Mouse (Mus musculus) heart, adult 2 months (tissue): ENCODE measurements around the gene Gsc2. TPM values are rescaled to one million over a fixed set of nuclear protein-coding genes. Genes with fewer than 3 reads are reported as not detected.
A peak's percentile ranks its signal among the peaks of the same experiment; 100 is the strongest.
"Not testable (repeated sequence)": the region's sequence is repeated elsewhere in the genome, so short reads cannot be mapped to it uniquely, and the experiment has no call there.

Experiments used
- DNase-seq, 2 experiments: peaks; one replicate each; pipeline ENCODE4 v3.0.0; 2021
- H3K27ac ChIP-seq: fragments of 200-600 bp; 2 replicates; pipeline ENCODE4 v1.8.1; 2022
- H3K27me3 ChIP-seq: fragments of 200-500 bp; 2 replicates; pipeline ENCODE4 v1.6.1; 2012; ENCODE audit warnings: mild to moderate bottlenecking, low read length, inconsistent platforms, mixed read lengths; ENCODE audit not compliant: control insufficient read depth, insufficient read depth
- H3K36me3 ChIP-seq: fragments of 200-500 bp; 2 replicates; pipeline ENCODE4 v1.6.1; 2012; ENCODE audit warnings: low read length, inconsistent platforms; ENCODE audit not compliant: control insufficient read depth, insufficient read depth
- H3K4me1 ChIP-seq: fragments of 200-500 bp; 2 replicates; pipeline ENCODE4 v1.6.1; 2011; ENCODE audit warnings: low read length; ENCODE audit not compliant: control insufficient read depth, insufficient read depth
- H3K4me3 ChIP-seq: fragments of 200-600 bp; 2 replicates; pipeline ENCODE4 v1.8.1; 2022
- H3K79me2 ChIP-seq: fragments of 200-500 bp; replicated peaks from 2 replicates; pipeline ENCODE4 v1.6.1; 2012; ENCODE audit warnings: mild to moderate bottlenecking, inconsistent platforms, low read length, moderate library complexity, mixed read lengths; ENCODE audit not compliant: control insufficient read depth, insufficient read depth
- H3K9ac ChIP-seq: fragments of 200-500 bp; 2 replicates; pipeline ENCODE4 v1.6.1; 2012; ENCODE audit warnings: low read depth, mild to moderate bottlenecking, control low read depth, inconsistent platforms, low read length, mixed read lengths
- CTCF ChIP-seq: fragments of 200-600 bp; IDR thresholded peaks from 2 replicates; pipeline ENCODE4 v1.8.1; 2022; ENCODE audit warnings: antibody characterized with exemption, mild to moderate bottlenecking, moderate library complexity
- EP300 ChIP-seq: fragments of 200-500 bp; IDR thresholded peaks from 2 replicates; pipeline ENCODE4 v1.6.1; 2011; ENCODE audit warnings: low read depth, low read length, control low read depth; ENCODE audit not compliant: insufficient read depth
- POLR2A ChIP-seq: fragments of 200-500 bp; IDR thresholded peaks from 2 replicates; pipeline ENCODE4 v1.6.1; 2011; ENCODE audit warnings: mild to moderate bottlenecking, low read depth, low read length, control low read depth; ENCODE audit not compliant: insufficient read depth
- WGBS: fragments of 180-500 bp; shearing (Covaris S2); methylation state at CpG from one replicate; pipeline ENCODE4 v1.1.7; 2018; 5-methylcytosine and 5-hydroxymethylcytosine counted together
- intact Hi-C: fragments of 180-260 bp; cut with DNase I; formaldehyde crosslinking; loops from one replicate; pipeline ENCODE4 v1.15.1; 2025
- long read RNA-seq: library from polyadenylated mRNA; stranded (forward); transcript quantifications from one replicate; pipeline ENCODE4 v2.0.0, GENCODE M21; 2021
- polyA plus RNA-seq: library from polyadenylated mRNA; depleted of rRNA; stranded (reverse); fragments of >200 nt; gene quantifications from 2 replicates; pipeline ENCODE4 v1.2.3, GENCODE M21; 2012; rRNA removed
- total RNA-seq, 2 experiments: library from RNA; stranded (reverse); gene quantifications; 2 replicates each; pipeline ENCODE4 v1.2.3; 2021

Gsc2 gene
- not detected for total RNA-seq
- not detected in 2 replicates for polyA plus RNA-seq
- long read RNA-seq: 0 reads

DNA sequence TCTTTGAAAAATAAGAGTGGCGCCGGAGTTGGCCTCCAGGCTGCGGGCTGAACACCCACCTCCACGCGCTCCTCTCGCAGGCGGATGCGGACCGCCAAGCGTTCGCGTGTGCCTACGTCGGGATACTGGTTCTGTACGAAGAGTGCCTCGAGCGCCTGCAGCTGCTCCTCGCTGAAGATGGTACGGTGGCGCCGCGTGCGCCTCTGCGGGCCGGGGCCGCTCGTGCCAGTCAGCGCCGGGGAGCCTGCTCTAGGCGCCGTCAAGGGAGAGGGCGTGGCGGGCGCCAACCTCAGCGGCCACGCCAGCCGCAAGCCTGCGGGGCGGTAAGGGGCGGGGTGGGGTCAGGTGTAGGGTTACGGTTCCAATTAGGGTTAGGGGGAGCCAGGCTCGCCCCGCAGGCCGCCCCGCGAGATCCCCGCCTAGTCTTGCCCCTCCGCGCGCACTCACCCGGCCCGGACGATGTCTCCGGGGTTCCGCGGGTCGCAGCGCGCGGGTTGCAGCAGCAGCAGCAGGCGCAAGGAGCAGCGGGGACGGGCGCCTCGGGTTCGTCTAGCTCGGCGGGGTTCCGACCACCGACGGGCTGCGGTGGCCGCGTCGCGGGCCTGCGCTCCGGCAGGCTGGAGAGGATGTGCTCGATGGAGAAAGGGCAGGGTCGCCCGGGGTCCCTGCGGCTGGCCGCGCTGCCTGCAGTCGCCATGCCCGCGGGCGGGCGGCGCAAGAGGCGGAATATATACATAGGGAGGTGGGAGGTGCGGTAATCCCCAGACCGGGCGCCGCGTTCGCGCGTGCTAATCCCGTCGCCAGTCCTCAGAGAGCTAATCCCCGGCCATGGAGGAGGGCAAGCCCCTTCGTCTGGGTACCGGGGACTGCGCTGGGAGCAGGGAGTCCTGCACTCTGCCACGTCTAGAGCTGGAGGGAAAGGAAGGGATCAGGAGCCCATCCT is at the start of gene Gsc2:
Gsc2 (minus strand) TSS at position 753 of the 943 bp plus-strand sequence.
- WGBS: 1% methylated on average over 106 of the region's 106 CpGs
- Histone ChIP-seq H3K27me3 (peaks cover 10% of the 10 kb centered on the region), H3K4me3 (peak within 1 kb of the TSS; percentile 12; the same call in 1 of the 2 replicates), H3K27ac (no peak within 1 kb of the TSS), H3K4me1 (peaks cover 5% of the 10 kb centered on the region), H3K9ac (no peak within 1 kb of the TSS), H3K36me3 (no peaks in the 10 kb centered on the region), H3K79me2 (no peaks in the 10 kb centered on the region)
- intact Hi-C loops: loop anchor here (5.0 kb wide), 1 partner anchor 133 kb away; no protein-coding TSS in a partner anchor
- no peak for DNase-seq
- TF ChIP-seq POLR2A (no peak), CTCF (no peak), EP300 (no peak)

DNA sequence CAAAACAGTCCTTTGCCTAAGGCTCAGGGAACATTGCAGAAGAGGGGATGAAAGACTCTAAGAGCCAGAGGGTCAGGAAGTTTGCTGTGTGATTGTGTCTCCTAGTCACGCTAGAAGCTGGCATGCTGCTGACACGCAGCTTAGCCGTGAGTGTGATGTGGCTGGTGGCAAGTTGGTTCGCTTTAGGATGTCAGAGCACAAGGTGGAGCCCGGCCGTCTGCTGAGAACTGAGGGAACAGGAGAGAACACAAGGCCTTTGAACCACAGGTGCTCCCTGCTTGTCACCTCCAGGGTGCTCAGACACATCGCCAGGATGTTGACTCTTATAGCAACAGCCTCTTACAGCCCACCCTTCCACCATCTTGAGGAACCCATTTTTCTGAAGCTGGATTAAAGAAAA is 47.2 kb upstream of the Gsc2 start:
- 77% methylated on average over 7 of the region's 7 CpGs for WGBS
- no peak for DNase-seq
- Histone ChIP-seq H3K4me3 (no peak overlapping the region), H3K27ac (no peak overlapping the region), H3K9ac (no peak overlapping the region), H3K36me3 (no peaks in the 10 kb centered on the region), H3K4me1 (no peaks in the 10 kb centered on the region), H3K27me3 (no peaks in the 10 kb centered on the region), H3K79me2 (no peaks in the 10 kb centered on the region)
- intact Hi-C loops: no loop called here
- TF ChIP-seq POLR2A (no peak), CTCF (no peak), EP300 (no peak)

DNA sequence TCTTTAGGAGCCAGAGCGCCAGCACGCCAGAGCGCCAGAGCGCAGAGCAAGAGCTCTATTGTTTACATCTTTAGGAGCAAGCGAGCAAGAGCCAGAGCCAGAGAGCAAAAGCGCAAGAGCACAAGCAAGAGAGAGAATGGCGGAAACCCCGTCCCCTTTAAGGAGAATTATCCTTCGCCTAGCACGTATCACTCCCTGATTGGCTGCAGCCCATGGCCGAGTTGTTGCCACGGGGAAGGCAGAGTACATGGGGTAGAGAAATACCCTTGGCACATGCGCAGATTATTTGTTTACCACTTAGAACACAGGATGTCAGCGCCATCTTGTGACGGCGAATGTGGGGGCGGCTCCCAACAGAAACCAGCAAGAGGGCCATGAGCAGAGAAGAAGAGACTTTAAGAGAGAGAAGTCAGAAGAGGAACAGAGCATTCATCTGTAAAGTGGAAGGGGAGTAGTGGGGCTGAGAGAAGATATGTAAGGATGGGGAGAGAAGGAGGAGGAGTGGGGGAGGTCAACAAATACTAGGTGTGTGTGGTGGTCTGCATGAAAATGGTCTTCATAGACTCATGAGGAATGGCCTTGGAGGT is 41.3 kb upstream of the Gsc2 start:
- intact Hi-C loops, H3K4me1 ChIP-seq, H3K9ac ChIP-seq, H3K79me2 ChIP-seq, DNase-seq, H3K4me3 ChIP-seq, H3K36me3 ChIP-seq, H3K27ac ChIP-seq, H3K27me3 ChIP-seq: not testable (repeated sequence)
- 94% methylated on average over 17 of the region's 17 CpGs for WGBS

DNA sequence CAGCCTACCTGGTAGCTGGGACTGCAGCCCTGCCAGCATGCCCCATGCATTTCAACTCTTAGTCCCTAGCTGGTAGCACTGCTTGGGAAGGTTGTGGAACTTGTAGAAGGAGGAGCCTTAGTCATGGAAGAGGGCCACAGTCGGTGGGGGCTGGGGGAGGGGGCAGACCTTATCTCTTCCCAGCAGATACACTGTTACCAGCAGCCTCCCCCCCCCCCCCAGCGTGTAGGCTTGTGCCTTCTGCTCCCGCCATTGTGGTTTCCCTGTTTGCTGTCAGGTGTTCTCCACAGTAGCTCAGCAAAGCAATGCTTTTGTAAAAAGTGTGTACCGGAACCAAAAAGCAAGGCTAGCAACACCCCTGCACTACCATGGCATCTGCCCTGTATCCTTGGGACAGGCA is 36.8 kb upstream of the Gsc2 start:
- H3K27me3 ChIP-seq: no peaks in the 10 kb centered on the region
- no peaks in the 10 kb centered on the region for H3K79me2 ChIP-seq
- no peaks in the 10 kb centered on the region for H3K36me3 ChIP-seq
- DNase-seq: no peak
- intact Hi-C loops: no loop called here
- WGBS: 67% methylated on average over 3 of the region's 4 CpGs
- no peak overlapping the region for H3K9ac ChIP-seq
- TF ChIP-seq CTCF (no peak), POLR2A (no peak), EP300 (no peak)
- H3K4me1 ChIP-seq: no peaks in the 10 kb centered on the region
- H3K4me3 ChIP-seq: no peak overlapping the region
- H3K27ac ChIP-seq: no peak overlapping the region

DNA sequence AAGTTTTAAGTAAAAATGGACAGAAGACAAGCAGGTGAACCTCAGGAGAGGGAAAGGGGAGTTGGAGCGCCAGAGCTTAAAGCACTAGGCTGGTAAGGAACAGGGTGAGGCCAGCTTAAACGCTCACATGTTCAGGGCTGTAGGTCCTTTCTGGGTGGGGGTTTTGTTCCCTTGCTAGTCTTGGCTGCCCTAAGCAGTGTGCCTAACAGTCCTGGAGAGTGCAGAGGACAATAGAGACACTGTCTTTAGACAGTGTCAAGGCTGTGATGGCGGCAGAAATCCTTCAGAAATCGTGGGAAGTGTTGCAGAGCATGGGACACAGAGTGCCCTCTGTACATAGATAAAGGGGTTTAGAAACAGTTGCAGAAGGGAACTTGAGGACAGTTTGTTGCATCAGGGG is 35.2 kb upstream of the Gsc2 start:
- Histone ChIP-seq H3K4me3 (no peak overlapping the region), H3K79me2 (no peaks in the 10 kb centered on the region), H3K9ac (no peak overlapping the region), H3K4me1 (no peaks in the 10 kb centered on the region), H3K27me3 (no peaks in the 10 kb centered on the region), H3K27ac (no peak overlapping the region), H3K36me3 (no peaks in the 10 kb centered on the region)
- intact Hi-C loops: no loop called here
- 61% methylated on average over 4 of the region's 4 CpGs for WGBS
- TF ChIP-seq CTCF (no peak), POLR2A (no peak)
- no peak for DNase-seq

DNA sequence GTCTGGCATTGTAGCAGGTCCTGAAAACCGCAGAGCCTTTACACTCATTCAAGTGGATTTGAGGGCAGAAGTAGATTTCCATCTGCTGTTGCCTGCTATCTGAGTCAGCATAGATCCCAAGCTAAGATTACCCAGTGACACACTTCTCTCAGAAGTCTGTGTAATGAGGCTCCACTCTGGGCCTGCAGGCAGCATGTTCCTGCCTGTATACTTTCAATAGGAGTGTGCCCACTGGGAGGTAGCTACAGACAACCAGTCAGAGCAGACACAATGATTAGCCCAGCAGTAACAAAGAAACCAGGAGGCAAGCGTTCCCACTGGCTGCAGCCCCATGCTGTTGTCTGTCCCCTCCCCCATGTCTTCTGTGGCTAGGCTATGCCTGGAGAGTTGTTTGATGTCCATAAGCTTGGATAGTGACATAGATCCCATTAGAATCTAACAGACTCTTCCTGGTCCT is 34.6 kb upstream of the Gsc2 start:
- 46% methylated on average over 2 of the region's 2 CpGs for WGBS
- no peaks in the 10 kb centered on the region for H3K36me3 ChIP-seq
- no peaks in the 10 kb centered on the region for H3K27me3 ChIP-seq
- no peak for TF ChIP-seq EP300
- no peak for TF ChIP-seq POLR2A
- no peak for TF ChIP-seq CTCF
- H3K4me1 ChIP-seq: no peaks in the 10 kb centered on the region
- H3K9ac ChIP-seq: no peak overlapping the region
- intact Hi-C loops: no loop called here
- DNase-seq: no peak
- no peaks in the 10 kb centered on the region for H3K79me2 ChIP-seq
- no peak overlapping the region for H3K27ac ChIP-seq
- H3K4me3 ChIP-seq: no peak overlapping the region
